Mouse (Mus musculus) testis, postnatal 14 days (tissue): Measurements from ENCODE around the gene Farp1.
"Not testable (repeated sequence)": the region's sequence is repeated elsewhere in the genome, so short reads cannot be mapped to it uniquely, and the experiment has no call there.

ENCODE experiments used
- DNase-seq: peaks from one replicate; pipeline ENCODE4 v3.0.0; 2021; ENCODE audit warnings: low spot score

The Farp1 gene

GRCm38 (mm10) chr14:121183414-121184130, 148.6 kb downstream of the Farp1 start:
- no peak for DNase-seq

- no peak for DNase-seq
Observed at GRCm38 (mm10) chr14:121184351-121184750, 149.4 kb downstream of the Farp1 start.

- no peak for DNase-seq
Observed at GRCm38 (mm10) chr14:121186402-121186894, 151.4 kb downstream of the Farp1 start.

GRCm38 (mm10) chr14:121189840-121190239, 154.8 kb downstream of the Farp1 start:
- not testable (repeated sequence) for DNase-seq

- no peak for DNase-seq
Observed at GRCm38 (mm10) chr14:121190386-121190785, 155.4 kb downstream of the Farp1 start.

- DNase-seq = no peak
Observed at GRCm38 (mm10) chr14:121191739-121192138, 156.7 kb downstream of the Farp1 start.

- no peak for DNase-seq
Observed at GRCm38 (mm10) chr14:121192394-121192793, 157.4 kb downstream of the Farp1 start.

GRCm38 (mm10) chr14:121193981-121194380, 159.0 kb downstream of the Farp1 start:
- DNase-seq = no peak

- DNase-seq = no peak
Observed at GRCm38 (mm10) chr14:121198915-121199572, 164.0 kb downstream of the Farp1 start.

- DNase-seq = no peak
Observed at GRCm38 (mm10) chr14:121199789-121200188, 164.8 kb downstream of the Farp1 start.

- no peak for DNase-seq
Observed at GRCm38 (mm10) chr14:121200353-121200752, 165.4 kb downstream of the Farp1 start.

GRCm38 (mm10) chr14:121201178-121201577, 166.2 kb downstream of the Farp1 start:
- no peak for DNase-seq

GRCm38 (mm10) chr14:121205459-121205858, 170.5 kb downstream of the Farp1 start:
- no peak for DNase-seq

GRCm38 (mm10) chr14:121207441-121208158, 172.6 kb downstream of the Farp1 start:
- DNase-seq = no peak

- no peak for DNase-seq
Observed at GRCm38 (mm10) chr14:121208159-121208515, 173.1 kb downstream of the Farp1 start.

- DNase-seq = no peak
Observed at GRCm38 (mm10) chr14:121210318-121210717, 175.3 kb downstream of the Farp1 start.

GRCm38 (mm10) chr14:121213650-121214049, 178.7 kb downstream of the Farp1 start:
- DNase-seq = no peak

- DNase-seq = no peak
Observed at GRCm38 (mm10) chr14:121214636-121215257, 179.7 kb downstream of the Farp1 start.

GRCm38 (mm10) chr14:121215817-121216216, 180.8 kb downstream of the Farp1 start:
- no peak for DNase-seq

- no peak for DNase-seq
Observed at GRCm38 (mm10) chr14:121216672-121217071, 181.7 kb downstream of the Farp1 start.

GRCm38 (mm10) chr14:121218620-121219019, 183.6 kb downstream of the Farp1 start:
- DNase-seq = no peak
